Mouse (Mus musculus) intestine, embryonic 15.5 days (tissue): ENCODE data around the gene Dnah7a. TPM values are rescaled to one million over a fixed set of nuclear protein-coding genes. Genes with fewer than 3 reads are reported as not detected.
"Not testable (repeated sequence)": the region's sequence is repeated elsewhere in the genome, so short reads cannot be mapped to it uniquely, and the experiment has no call there.

Source experiments
- ATAC-seq: fragments of 200-750 bp; cut with Nextera tagmentation; 2 replicates; pipeline ENCODE4 v1.8.0; 2017; ENCODE audit warnings: moderate TSS enrichment, moderate library complexity
- H3K27ac ChIP-seq: fragments of 300-500 bp; sonication (generic); 2 replicates; pipeline ENCODE4 v1.5.1; 2015; ENCODE audit warnings: mild to moderate bottlenecking, inconsistent platforms
- H3K27me3 ChIP-seq: fragments of 300-500 bp; sonication (generic); replicated peaks from 2 replicates; pipeline ENCODE4 v1.6.1; 2015; ENCODE audit warnings: inconsistent platforms
- H3K36me3 ChIP-seq: fragments of 300-500 bp; sonication (generic); 2 replicates; pipeline ENCODE4 v1.6.1; 2015; ENCODE audit warnings: inconsistent platforms
- H3K4me1 ChIP-seq: fragments of 300-500 bp; sonication (generic); replicated peaks from 2 replicates; pipeline ENCODE4 v1.6.1; 2015; ENCODE audit warnings: inconsistent platforms
- H3K4me2 ChIP-seq: fragments of 300-500 bp; sonication (generic); replicated peaks from 2 replicates; pipeline ENCODE4 v1.6.1; 2015; ENCODE audit warnings: mild to moderate bottlenecking, inconsistent platforms
- H3K4me3 ChIP-seq: fragments of 300-500 bp; sonication (generic); replicated peaks from 2 replicates; pipeline ENCODE4 v1.5.1; 2015; ENCODE audit warnings: inconsistent platforms
- H3K9ac ChIP-seq: fragments of 300-500 bp; sonication (generic); 2 replicates; pipeline ENCODE4 v1.6.1; 2015; ENCODE audit warnings: inconsistent platforms
- H3K9me3 ChIP-seq: fragments of 300-500 bp; sonication (generic); 2 replicates; pipeline ENCODE4 v1.6.1; 2016; ENCODE audit warnings: inconsistent platforms
- WGBS: fragments of 180-500 bp; shearing (Covaris S2); methylation state at CpG from one replicate; pipeline ENCODE4 v1.1.7; 2015; 5-methylcytosine and 5-hydroxymethylcytosine counted together
- polyA plus RNA-seq: library from polyadenylated mRNA; unstranded; fragments of >200 nt; fragmentation: Nextera tagmentation; extraction: Ambion mirVana; gene quantifications from 2 replicates; pipeline ENCODE4 v1.2.1, GENCODE M21; 2015

Dnah7a gene
- polyA plus RNA-seq, 1 experiment from 2014 or later, result 0.82 TPM

GRCm38 (mm10) chr1:53635641-53636040 is 70.9 kb downstream of the Dnah7a start:
- not testable (repeated sequence) for H3K36me3 ChIP-seq, H3K9ac ChIP-seq, H3K4me1 ChIP-seq, H3K27me3 ChIP-seq, H3K9me3 ChIP-seq, ATAC-seq, H3K4me3 ChIP-seq, H3K4me2 ChIP-seq, H3K27ac ChIP-seq
- 64% methylated on average over 2 of the region's 2 CpGs for WGBS

- not testable (repeated sequence) for H3K36me3 ChIP-seq, H3K27me3 ChIP-seq, ATAC-seq
Measured at GRCm38 (mm10) chr1:53632040-53632439, 74.5 kb downstream of the Dnah7a start.

GRCm38 (mm10) chr1:53630011-53630410 is 76.6 kb downstream of the Dnah7a start:
- Histone ChIP-seq H3K4me2 (no peak overlapping the region), H3K27me3 (no peaks in the 10 kb centered on the region), H3K9me3 (no peaks in the 10 kb centered on the region), H3K4me3 (no peak overlapping the region), H3K27ac (no peak overlapping the region), H3K4me1 (no peaks in the 10 kb centered on the region), H3K36me3 (no peaks in the 10 kb centered on the region), H3K9ac (no peak overlapping the region)
- ATAC-seq, result no peak
- 19% methylated on average over 6 of the region's 6 CpGs for WGBS

More at GRCm38 (mm10) chr1:53632040-53632439, 74.5 kb downstream of the Dnah7a start:
- H3K4me2 ChIP-seq, H3K27ac ChIP-seq, H3K9me3 ChIP-seq, H3K4me1 ChIP-seq, H3K9ac ChIP-seq, H3K4me3 ChIP-seq: not testable (repeated sequence)

GRCm38 (mm10) chr1:53613486-53613885 is 93.1 kb downstream of the Dnah7a start:
- no peak overlapping the region for H3K9ac ChIP-seq
- H3K9me3 ChIP-seq, result peaks cover 5% of the 10 kb centered on the region; the same call in 1 of the 2 replicates
- ATAC-seq, result no peak
- no peaks in the 10 kb centered on the region for H3K27me3 ChIP-seq
- H3K4me3 ChIP-seq, result no peak overlapping the region
- no peak overlapping the region for H3K27ac ChIP-seq
- no peak overlapping the region for H3K4me2 ChIP-seq
- no peaks in the 10 kb centered on the region for H3K36me3 ChIP-seq
- WGBS, result 93% methylated on average over 16 of the region's 16 CpGs
- no peaks in the 10 kb centered on the region for H3K4me1 ChIP-seq

- H3K4me3 ChIP-seq, H3K9me3 ChIP-seq, H3K27ac ChIP-seq, H3K4me1 ChIP-seq, H3K9ac ChIP-seq, ATAC-seq, H3K27me3 ChIP-seq, H3K4me2 ChIP-seq, H3K36me3 ChIP-seq: not testable (repeated sequence)
- 5% methylated on average over 1 of the region's 1 CpGs for WGBS
Measured at GRCm38 (mm10) chr1:53581326-53581725, 125.3 kb downstream of the Dnah7a start.

- not testable (repeated sequence) for H3K36me3 ChIP-seq, ATAC-seq, H3K27me3 ChIP-seq, H3K27ac ChIP-seq, H3K4me1 ChIP-seq, H3K4me3 ChIP-seq, H3K9ac ChIP-seq, H3K4me2 ChIP-seq, H3K9me3 ChIP-seq
- WGBS, result 84% methylated on average over 3 of the region's 3 CpGs
Measured at GRCm38 (mm10) chr1:53557918-53558317, 148.7 kb downstream of the Dnah7a start.

- not testable (repeated sequence) for H3K4me3 ChIP-seq, H3K4me2 ChIP-seq, H3K9ac ChIP-seq, H3K27me3 ChIP-seq, H3K36me3 ChIP-seq, H3K27ac ChIP-seq, H3K4me1 ChIP-seq, H3K9me3 ChIP-seq, ATAC-seq
- WGBS, result 93% methylated on average over 10 of the region's 10 CpGs
Measured at GRCm38 (mm10) chr1:53547018-53547417, 159.6 kb downstream of the Dnah7a start.

GRCm38 (mm10) chr1:53538356-53538755 is 168.2 kb downstream of the Dnah7a start:
- H3K4me3 ChIP-seq, H3K9me3 ChIP-seq, H3K4me2 ChIP-seq, ATAC-seq, H3K4me1 ChIP-seq, H3K27ac ChIP-seq, H3K27me3 ChIP-seq, H3K9ac ChIP-seq, H3K36me3 ChIP-seq: not testable (repeated sequence)
- 74% methylated on average over 2 of the region's 2 CpGs for WGBS

GRCm38 (mm10) chr1:53534826-53535225 is 171.8 kb downstream of the Dnah7a start:
- not testable (repeated sequence) for H3K4me3 ChIP-seq, H3K4me2 ChIP-seq, H3K27ac ChIP-seq, ATAC-seq, H3K36me3 ChIP-seq, H3K4me1 ChIP-seq, H3K9ac ChIP-seq, H3K9me3 ChIP-seq, H3K27me3 ChIP-seq
- WGBS, result 63% methylated on average over 1 of the region's 1 CpGs

- not testable (repeated sequence) for H3K9ac ChIP-seq, H3K27me3 ChIP-seq, H3K9me3 ChIP-seq, H3K4me1 ChIP-seq, H3K4me2 ChIP-seq, ATAC-seq, H3K36me3 ChIP-seq, H3K4me3 ChIP-seq, H3K27ac ChIP-seq
- WGBS, result 66% methylated on average over 2 of the region's 2 CpGs
Measured at GRCm38 (mm10) chr1:53526021-53526420, 180.6 kb downstream of the Dnah7a start.

- Histone ChIP-seq H3K27me3 (no peaks in the 10 kb centered on the region), H3K4me2 (no peak overlapping the region), H3K4me3 (no peak overlapping the region), H3K36me3 (no peaks in the 10 kb centered on the region), H3K9ac (no peak overlapping the region), H3K4me1 (no peaks in the 10 kb centered on the region), H3K9me3 (no peaks in the 10 kb centered on the region), H3K27ac (no peak overlapping the region)
- WGBS, result 46% methylated on average over 4 of the region's 4 CpGs
- ATAC-seq, result no peak
Measured at GRCm38 (mm10) chr1:53473699-53474098, 232.9 kb downstream of the Dnah7a start.

GRCm38 (mm10) chr1:53472084-53472483 is 234.5 kb downstream of the Dnah7a start:
- not testable (repeated sequence) for H3K4me2 ChIP-seq, H3K27ac ChIP-seq, H3K4me1 ChIP-seq, H3K4me3 ChIP-seq, H3K27me3 ChIP-seq, H3K9me3 ChIP-seq, H3K9ac ChIP-seq, H3K36me3 ChIP-seq, ATAC-seq
- WGBS, result 82% methylated on average over 1 of the region's 1 CpGs

GRCm38 (mm10) chr1:53467325-53467670 is 239.3 kb downstream of the Dnah7a start:
- no peaks in the 10 kb centered on the region for H3K27me3 ChIP-seq
- no peak for ATAC-seq
- no peaks in the 10 kb centered on the region for H3K4me1 ChIP-seq
- no peaks in the 10 kb centered on the region for H3K9me3 ChIP-seq
- no peak overlapping the region for H3K27ac ChIP-seq
- H3K4me3 ChIP-seq, result no peak overlapping the region
- 76% methylated on average over 2 of the region's 2 CpGs for WGBS
- no peak overlapping the region for H3K9ac ChIP-seq
- no peaks in the 10 kb centered on the region for H3K36me3 ChIP-seq
- no peak overlapping the region for H3K4me2 ChIP-seq
